Mouse (Mus musculus) brown adipose tissue, adult 24 weeks (tissue): ENCODE data around the gene Gm11563. TPM values are rescaled to one million over a fixed set of nuclear protein-coding genes. Genes with fewer than 3 reads are reported as not detected.
"Not testable (repeated sequence)": the region's sequence is repeated elsewhere in the genome, so short reads cannot be mapped to it uniquely, and the experiment has no call there.

Experiments used
- H3K27ac ChIP-seq: fragments of 200-500 bp; replicated peaks from 2 replicates; pipeline ENCODE4 v1.5.1; 2012; ENCODE audit warnings: low read depth, mild to moderate bottlenecking, low read length
- H3K4me1 ChIP-seq: fragments of 200-500 bp; 2 replicates; pipeline ENCODE4 v1.6.1; 2012; ENCODE audit warnings: low read length, mixed read lengths; ENCODE audit not compliant: control insufficient read depth, insufficient read depth, insufficient read length
- H3K4me3 ChIP-seq: fragments of 200-500 bp; 2 replicates; pipeline ENCODE4 v1.5.1; 2012; ENCODE audit warnings: low read depth, mild to moderate bottlenecking, low read length, moderate library complexity; ENCODE audit not compliant: insufficient read depth
- polyA plus RNA-seq: library from polyadenylated mRNA; stranded (reverse); fragments of >200 nt; gene quantifications from 2 replicates; pipeline ENCODE4 v1.2.4, GENCODE M21; 2012; ENCODE audit not compliant: missing spikeins, insufficient read depth, insufficient read length

Gm11563 gene
- polyA plus RNA-seq = not detected in 2 replicates

DNA sequence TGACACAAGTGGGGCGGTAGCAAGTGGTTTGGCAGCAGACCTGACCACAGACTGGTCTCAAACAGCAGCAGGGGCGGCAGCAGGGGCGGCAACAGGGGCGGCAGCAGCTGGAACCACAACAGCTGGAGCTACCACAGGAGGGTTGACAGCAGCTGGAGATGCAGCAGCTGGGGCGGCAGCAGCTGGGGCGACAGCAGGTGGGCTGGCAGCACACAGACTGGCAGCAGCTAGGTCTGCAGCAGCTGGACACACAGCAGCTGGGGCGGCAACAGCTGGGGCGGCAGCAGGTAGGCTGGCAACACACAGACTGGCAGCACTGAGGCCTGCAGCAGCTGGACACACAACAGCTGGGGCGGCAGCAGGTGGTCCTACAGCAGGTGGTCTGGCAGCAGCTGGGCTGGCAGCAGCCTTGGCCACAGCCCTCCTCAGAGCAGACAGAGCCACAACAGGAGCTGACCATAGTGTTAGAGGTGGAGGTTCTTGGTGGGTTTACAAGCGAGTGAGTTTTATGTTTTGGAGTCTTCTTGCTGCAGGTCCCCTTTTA, at the start of gene Gm11563:
Gene Gm11563 (minus strand): TSS at position 494 of the 544 bp plus-strand sequence.
- H3K4me1 ChIP-seq, H3K4me3 ChIP-seq, H3K27ac ChIP-seq: not testable (repeated sequence)

DNA sequence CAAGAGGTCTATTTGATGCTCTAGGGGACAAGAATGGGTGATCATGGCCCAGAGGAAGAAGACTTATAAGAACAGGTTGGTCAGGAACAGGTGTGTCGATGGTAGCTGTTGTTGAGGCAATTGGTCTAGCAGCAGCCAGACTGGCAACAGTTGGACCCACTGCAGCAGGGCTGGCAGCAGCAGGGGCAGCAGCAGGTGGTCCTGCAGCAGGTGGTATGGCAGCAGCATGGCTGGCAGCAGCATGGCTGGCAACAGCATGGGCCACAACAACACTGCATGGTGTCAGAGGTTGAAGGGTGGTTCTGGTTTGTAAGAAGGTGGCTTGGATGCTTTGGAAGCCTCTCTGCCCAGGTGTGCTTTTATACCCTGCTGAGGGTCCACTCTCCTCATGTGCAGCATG, 31.7 kb upstream of the Gm11563 start, which contains the start of gene Gm14190:
Gene Gm14190 (minus strand): TSS at position 278 of the 400 bp plus-strand sequence.
- Histone ChIP-seq H3K4me3 (no peak within 1 kb of the TSS), H3K27ac (no peak within 1 kb of the TSS), H3K4me1 (no peaks in the 10 kb centered on the region)

DNA sequence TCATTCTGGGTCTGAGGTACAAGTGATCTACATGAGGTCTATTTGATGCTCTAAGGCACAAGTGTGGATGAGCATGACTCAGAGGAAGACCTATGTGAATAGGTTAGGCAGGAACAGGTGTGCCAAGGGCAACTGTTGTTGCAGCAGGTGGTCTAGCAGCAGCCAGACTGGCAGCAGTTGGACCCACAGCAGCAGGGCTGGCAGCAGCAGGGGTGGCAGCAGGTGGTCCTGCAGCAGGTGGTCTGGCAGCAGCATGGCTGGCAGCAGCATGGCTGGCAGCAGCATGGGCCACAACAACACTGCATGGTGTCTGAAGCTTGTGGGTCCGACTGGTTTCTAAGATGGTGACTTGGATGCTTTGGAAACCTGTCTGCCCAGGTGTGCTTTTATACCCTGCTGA, 26.5 kb upstream of the Gm11563 start:
- not testable (repeated sequence) for H3K4me1 ChIP-seq, H3K4me3 ChIP-seq, H3K27ac ChIP-seq

DNA sequence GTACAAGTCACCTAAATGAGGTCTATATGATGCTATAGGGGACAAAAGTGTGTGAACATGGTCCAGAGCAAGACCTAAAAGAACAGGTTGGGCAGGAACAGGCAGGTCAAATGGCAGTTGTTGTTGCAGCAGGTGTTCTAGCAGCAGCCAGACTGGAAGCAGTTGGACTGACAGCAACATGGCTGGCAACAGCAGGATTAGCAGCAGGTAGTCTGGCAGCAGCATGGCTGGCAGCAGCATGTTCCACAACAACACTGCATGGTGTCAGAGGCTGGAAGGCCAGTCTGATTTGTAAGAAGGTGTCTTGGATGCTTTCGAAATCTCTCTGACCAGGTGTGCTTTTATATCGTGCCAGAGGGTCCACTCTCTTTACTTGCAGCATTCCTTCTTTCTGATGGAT, 24.7 kb upstream of the Gm11563 start:
- H3K4me1 ChIP-seq = no peaks in the 10 kb centered on the region
- no peak overlapping the region for H3K27ac ChIP-seq
- H3K4me3 ChIP-seq = no peak overlapping the region

DNA sequence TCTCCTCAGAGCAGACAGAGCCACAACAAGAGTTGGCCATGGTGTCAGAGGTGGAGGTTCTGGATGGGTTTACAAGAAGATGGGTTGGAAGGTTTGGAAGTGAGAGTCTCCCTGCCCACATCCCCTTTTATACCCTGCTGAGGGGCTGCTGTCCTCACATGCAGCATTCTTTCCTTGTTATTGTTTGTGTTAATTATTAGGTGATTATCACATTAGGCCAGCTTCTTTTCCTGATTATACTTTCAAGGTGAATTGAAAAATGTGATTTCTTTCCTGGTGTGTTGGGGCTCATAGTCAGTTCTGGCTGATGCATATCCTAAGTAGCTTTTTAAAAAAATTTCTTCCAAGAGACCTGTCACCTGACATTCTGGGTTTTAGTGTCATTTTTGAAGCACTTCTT, 7.1 kb upstream of the Gm11563 start, which contains the start of gene Krtap4-6:
Gene Krtap4-6 (minus strand): TSS at position 101 of the 400 bp plus-strand sequence.
- no peak within 1 kb of the TSS for H3K27ac ChIP-seq
- H3K4me3 ChIP-seq = no peak within 1 kb of the TSS
- no peaks in the 10 kb centered on the region for H3K4me1 ChIP-seq

DNA sequence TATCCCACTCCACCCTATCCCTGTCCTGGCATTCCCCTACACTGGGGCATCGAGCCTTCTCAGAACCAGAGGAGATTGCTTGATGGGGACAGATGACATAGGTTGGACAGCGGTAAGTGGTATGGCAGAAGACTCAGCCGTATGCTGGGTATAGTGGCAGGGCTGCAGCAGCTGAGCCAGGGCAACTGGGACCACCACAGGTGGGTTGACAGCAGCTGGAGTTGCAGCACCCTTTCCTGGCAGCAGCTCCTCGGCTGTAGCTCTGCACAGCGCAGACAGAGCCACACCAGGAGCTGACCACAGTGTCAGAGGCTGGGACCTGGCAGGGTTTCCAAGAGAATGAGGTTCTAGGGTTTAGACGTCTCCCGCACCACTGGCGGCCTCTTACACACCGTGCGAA, 4.0 kb upstream of the Gm11563 start:
- Histone ChIP-seq H3K4me3 (no peak overlapping the region), H3K27ac (no peak overlapping the region), H3K4me1 (no peaks in the 10 kb centered on the region)

DNA sequence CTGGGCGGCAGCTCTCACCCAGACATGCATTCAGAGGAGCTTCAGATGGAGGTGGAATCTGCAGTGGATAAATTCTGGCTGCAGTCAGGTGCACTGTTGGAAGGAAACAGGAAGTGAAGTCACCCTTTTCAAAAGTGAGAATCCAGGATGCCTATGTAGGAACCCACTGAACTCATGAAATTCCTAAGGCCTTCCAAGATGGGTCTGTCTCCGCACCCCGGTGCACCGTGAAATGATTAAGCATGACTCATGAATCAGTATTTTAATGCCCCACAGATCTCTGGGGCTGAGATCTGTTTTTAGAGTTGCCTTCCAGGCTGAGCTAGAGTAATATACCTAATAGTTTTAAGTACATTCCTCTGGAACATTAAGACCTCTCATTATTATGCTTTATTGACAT, 496 bp upstream of the Gm11563 start:
- H3K4me1 ChIP-seq = no peaks in the 10 kb centered on the region
- no peak overlapping the region for H3K27ac ChIP-seq
- H3K4me3 ChIP-seq = no peak overlapping the region

DNA sequence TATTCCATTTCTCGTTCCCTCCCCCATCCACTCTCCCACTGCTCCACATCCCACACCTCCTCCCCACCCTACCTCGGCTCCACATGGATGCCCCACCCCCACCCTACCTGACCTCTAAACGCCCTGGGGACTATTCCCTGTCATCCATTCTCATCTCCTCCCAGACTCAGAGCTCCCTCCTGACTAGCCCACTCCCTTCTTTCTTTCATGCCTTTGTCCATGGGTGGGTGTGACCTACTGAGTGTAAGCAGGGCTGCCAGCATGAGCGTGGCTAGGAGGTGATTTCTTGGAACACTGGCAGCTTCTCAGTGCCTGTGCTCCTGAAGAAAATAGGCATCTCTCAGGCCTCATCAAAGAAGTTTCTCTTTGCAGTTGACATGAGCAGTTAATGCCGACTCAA, 1.7 kb downstream of the Gm11563 start:
- no peak overlapping the region for H3K27ac ChIP-seq
- no peaks in the 10 kb centered on the region for H3K4me1 ChIP-seq
- H3K4me3 ChIP-seq = no peak overlapping the region

DNA sequence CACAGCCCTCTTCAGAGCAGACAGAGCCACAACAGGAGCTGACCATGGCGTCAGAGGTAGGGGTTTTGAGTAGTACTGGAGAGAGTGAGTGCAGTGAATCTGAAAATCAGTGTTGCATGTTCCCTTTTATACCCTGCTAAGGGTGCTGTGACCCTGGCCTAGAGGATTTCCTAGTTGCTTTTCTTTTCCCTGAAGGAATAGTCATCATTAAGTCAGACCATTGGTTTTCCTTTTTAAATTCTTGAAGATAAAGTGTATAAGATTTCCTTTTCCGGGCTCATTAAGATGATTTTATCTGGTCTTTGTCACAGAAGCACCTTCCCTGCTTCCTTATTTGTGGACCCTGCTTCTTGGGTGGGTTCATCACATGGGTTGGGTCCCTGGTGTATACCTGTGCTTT, 8.6 kb downstream of the Gm11563 start, which contains the start of gene Gm11555:
Gene Gm11555 (minus strand): TSS at position 101 of the 400 bp plus-strand sequence.
- Histone ChIP-seq H3K4me3 (no peak within 1 kb of the TSS), H3K27ac (no peak within 1 kb of the TSS), H3K4me1 (no peaks in the 10 kb centered on the region)

DNA sequence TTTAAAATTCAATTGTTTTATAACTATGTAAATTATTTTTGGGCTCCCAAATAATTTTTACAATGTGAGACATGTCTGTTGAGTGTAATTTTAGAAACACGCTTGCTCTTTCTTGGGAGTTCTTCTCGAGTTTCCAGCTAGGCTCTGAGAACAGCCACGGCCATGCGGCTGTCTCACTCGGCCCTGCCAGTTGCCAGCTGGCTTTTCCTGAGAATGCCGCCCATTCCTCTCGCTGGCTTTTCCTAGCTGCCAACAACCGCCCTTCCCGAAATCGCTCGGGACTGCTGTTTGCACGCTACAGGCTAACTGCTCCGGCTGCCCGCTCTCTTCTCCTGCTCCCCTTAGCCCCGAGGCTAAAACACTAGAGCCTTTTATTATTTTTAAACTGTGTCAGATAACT, 12.3 kb downstream of the Gm11563 start:
- Histone ChIP-seq H3K4me3 (no peak overlapping the region), H3K27ac (no peak overlapping the region), H3K4me1 (no peaks in the 10 kb centered on the region)

DNA sequence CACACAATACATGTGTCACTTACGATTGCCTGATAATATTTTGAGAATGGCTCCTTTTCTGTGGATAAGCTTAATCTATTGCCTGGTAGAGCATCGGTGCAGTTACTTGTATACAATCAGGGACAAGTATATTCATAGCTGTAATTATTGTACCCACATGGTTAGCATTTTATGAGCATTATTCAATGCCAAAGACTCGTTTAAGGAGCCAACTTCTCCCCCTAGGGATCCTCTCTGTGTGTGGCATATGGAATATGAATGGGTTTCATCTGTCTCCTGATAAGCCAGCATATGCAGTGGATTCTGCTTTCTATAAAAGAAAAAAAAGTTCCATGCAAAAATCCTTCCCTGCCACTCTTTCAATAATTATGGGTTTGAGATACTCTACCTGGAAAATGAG, 14.4 kb downstream of the Gm11563 start:
- H3K4me3 ChIP-seq = no peak overlapping the region
- H3K4me1 ChIP-seq = no peaks in the 10 kb centered on the region
- no peak overlapping the region for H3K27ac ChIP-seq

DNA sequence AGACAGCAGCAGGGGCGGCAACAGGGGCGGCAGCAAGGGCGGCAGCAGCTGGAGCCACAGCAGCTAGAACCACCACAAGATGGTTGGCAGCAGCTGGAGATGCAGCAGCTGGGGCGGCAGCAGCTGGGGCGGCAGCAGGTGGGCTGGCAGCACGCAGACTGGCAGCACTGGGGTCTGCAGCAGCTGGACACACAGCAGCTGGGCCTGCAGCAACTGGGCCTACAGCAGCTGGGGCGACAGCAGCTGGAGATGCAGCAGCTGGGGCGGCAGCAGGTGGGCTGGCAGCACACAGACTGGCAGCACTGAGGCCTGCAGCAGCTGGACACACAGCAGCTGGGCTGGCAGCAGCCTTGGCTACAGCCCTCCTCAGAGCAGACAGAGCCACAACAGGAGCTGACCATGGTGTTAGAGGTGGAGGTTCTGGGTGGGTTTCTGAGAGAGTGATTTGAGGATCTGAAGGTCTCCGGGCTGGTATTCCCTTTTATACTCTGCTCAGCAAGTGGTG, 15.1 kb downstream of the Gm11563 start, which contains the start of gene Krtap4-7:
Gene Krtap4-7 (minus strand): TSS at position 455 of the 505 bp plus-strand sequence.
- not testable (repeated sequence) for H3K4me1 ChIP-seq, H3K4me3 ChIP-seq, H3K27ac ChIP-seq

DNA sequence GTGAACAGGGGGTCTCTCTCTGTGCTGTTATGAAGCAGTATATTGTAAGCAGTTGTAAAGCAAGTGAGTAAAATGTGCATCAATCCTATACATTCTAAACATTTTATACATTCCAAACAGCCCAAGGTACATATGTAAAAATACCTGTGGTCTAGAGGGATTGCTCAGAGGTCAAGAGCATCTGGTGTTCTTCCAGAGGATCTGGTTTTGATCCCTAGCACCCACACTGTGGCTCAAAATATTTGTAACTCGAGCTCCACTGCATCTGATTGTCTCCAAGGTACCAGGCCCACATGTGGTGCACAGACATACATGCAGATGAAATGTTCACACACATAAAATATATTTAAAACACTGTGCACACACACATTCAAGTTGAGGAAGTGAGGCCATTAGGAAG, 17.8 kb downstream of the Gm11563 start:
- H3K4me3 ChIP-seq = no peak overlapping the region
- no peak overlapping the region for H3K27ac ChIP-seq
- H3K4me1 ChIP-seq = no peaks in the 10 kb centered on the region

DNA sequence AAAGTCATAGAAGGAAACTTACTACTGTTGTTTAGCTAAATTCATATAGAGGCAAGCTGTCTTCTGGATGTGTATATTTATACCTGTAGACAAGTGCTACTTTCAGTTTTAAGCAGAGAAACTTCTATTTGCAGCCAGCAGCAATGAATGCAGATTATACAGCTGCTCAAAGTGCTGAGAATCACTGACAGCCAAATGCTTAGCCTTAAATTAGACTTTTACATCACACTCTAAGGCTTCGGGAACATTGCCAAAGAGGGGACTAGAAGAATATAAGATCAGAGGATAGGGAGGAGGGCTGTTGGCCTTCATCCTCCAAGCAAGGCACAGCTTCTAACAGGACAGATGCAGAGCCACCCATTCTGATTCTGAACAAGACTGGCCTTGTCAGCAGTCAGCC, 21.7 kb downstream of the Gm11563 start:
- Histone ChIP-seq H3K27ac (no peak overlapping the region), H3K4me3 (no peak overlapping the region), H3K4me1 (no peaks in the 10 kb centered on the region)

DNA sequence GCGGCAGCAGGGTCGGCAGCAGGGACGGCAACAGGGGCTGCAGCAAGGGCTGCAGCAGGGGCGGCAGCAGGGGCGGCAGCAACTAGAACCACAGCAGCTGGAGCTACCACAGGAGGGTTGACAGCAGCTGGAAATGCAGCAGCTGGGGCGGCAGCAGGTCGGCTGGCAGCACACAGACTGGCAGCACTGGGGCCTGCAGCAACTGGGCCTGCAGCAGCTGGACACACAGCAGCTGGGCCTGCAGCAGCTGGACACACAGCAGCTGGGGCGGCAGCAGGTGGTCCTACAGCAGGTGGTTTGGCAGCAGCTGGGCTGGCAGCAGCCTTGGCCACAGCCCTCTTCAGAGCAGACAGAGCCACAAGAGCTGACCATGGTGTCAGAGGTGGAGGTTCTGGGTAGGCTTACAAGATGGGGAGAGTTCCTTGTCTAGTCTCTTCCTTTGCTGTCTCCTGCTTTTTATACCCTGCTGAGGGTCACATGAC, 24.1 kb downstream of the Gm11563 start, which contains the start of gene Krtap4-2:
Gene Krtap4-2 (minus strand): TSS at position 432 of the 482 bp plus-strand sequence.
- Histone ChIP-seq H3K4me1 (no peaks in the 10 kb centered on the region), H3K27ac (no peak within 1 kb of the TSS), H3K4me3 (no peak within 1 kb of the TSS)

DNA sequence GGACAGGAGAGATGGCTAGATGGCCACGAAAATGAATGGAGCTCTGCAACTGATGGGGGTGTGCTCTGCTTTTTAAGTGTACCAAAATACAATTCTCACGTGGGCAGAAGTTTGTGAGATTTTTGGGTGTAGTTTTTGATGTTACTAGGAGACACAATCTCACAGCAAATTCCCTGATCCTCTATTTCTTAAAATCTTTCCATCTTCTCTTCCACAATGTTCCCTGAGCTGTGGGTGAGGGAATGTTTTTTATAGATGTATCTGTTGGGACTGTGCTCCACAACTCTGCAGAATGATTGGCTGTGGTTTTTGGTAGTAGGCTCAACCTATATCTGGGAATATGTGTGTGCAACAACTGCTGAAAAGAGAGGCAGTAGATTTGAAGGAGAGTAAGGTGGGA, 25.5 kb downstream of the Gm11563 start:
- Histone ChIP-seq H3K4me3 (no peak overlapping the region), H3K4me1 (no peaks in the 10 kb centered on the region), H3K27ac (no peak overlapping the region)
